Mouse (Mus musculus) liver, embryonic 14.5 days (tissue): ENCODE data around the gene Anks1. TPM values are rescaled to one million over a fixed set of nuclear protein-coding genes. Genes with fewer than 3 reads are reported as not detected.

Experiments used
- ATAC-seq: fragments of 200-750 bp; cut with Nextera tagmentation; 2 replicates; pipeline ENCODE4 v1.8.0; 2017; ENCODE audit warnings: moderate number of reproducible peaks, mild to moderate bottlenecking, moderate library complexity; ENCODE audit not compliant: insufficient read depth
- DNase-seq, 3 experiments: peaks; one replicate each; pipeline ENCODE4 v3.0.0-alpha.2; 2012 to 2013; ENCODE audit warnings: low read depth in 3 of 3, low spot score in 3 of 3
- H3K27ac ChIP-seq: fragments of 300-500 bp; sonication (generic); 2 replicates; pipeline ENCODE4 v1.5.1; 2014; ENCODE audit warnings: moderate library complexity, mild to moderate bottlenecking, control low read depth, inconsistent platforms
- H3K27me3 ChIP-seq: fragments of 300-500 bp; sonication (generic); 2 replicates; pipeline ENCODE4 v1.6.1; 2014; ENCODE audit warnings: mild to moderate bottlenecking, low read length, moderate library complexity; ENCODE audit not compliant: control insufficient read depth, insufficient read depth
- H3K36me3 ChIP-seq: fragments of 300-500 bp; sonication (generic); replicated peaks from 2 replicates; pipeline ENCODE4 v1.6.1; 2014; ENCODE audit warnings: low read depth; ENCODE audit not compliant: control insufficient read depth, insufficient read depth
- H3K4me1 ChIP-seq, 2 experiments: fragments of 200-500 bp in 1 of 2; fragments of 300-500 bp in 1 of 2; sonication (generic) in 1 of 2; replicated peaks; 2 replicates each; pipeline ENCODE4 v1.6.1; 2012 to 2014; ENCODE audit warnings: antibody characterized with exemption in 1 of 2, inconsistent platforms in 1 of 2, low read length in 1 of 2; ENCODE audit not compliant: control insufficient read depth in 2 of 2, insufficient read depth in 2 of 2
- H3K4me2 ChIP-seq: fragments of 300-500 bp; sonication (generic); 2 replicates; pipeline ENCODE4 v1.6.1; 2014; ENCODE audit warnings: low read depth, mild to moderate bottlenecking, control low read depth, moderate library complexity
- H3K4me3 ChIP-seq, 2 experiments: fragments of 200-500 bp in 1 of 2; fragments of 300-500 bp in 1 of 2; sonication (generic) in 1 of 2; 2 replicates each; pipeline ENCODE4 v1.5.1; 2012 to 2014; ENCODE audit warnings: low read depth in 2 of 2, low read length in 2 of 2, mild to moderate bottlenecking in 2 of 2, control low read depth in 1 of 2, inconsistent platforms in 1 of 2, moderate library complexity in 1 of 2; ENCODE audit not compliant: insufficient read depth in 1 of 2
- H3K9ac ChIP-seq: fragments of 300-500 bp; sonication (generic); replicated peaks from 2 replicates; pipeline ENCODE4 v1.6.1; 2014; ENCODE audit warnings: mild to moderate bottlenecking, control low read depth, moderate library complexity
- H3K9me3 ChIP-seq: fragments of 300-500 bp; sonication (generic); 2 replicates; pipeline ENCODE4 v1.6.1; 2016; ENCODE audit warnings: low read length, mixed read lengths; ENCODE audit not compliant: control insufficient read depth
- CTCF ChIP-seq: IDR thresholded peaks from 2 replicates; pipeline ENCODE4 v1.5.1; 2016; ENCODE audit warnings: antibody characterized with exemption, low read depth, control low read depth
- EP300 ChIP-seq: IDR thresholded peaks from 2 replicates; pipeline ENCODE4 v1.6.1; 2016; ENCODE audit warnings: antibody characterized with exemption, low read depth
- WGBS: fragments of 180-500 bp; shearing (Covaris S2); extraction: QIAGEN DNeasy Blood & Tissue Kit; methylation state at CpG from one replicate; pipeline ENCODE4 v1.1.7; 2014; ENCODE audit not compliant: insufficient replicate concordance; 5-methylcytosine and 5-hydroxymethylcytosine counted together
- polyA plus RNA-seq, 2 experiments: library from polyadenylated mRNA; depleted of rRNA in 1 of 2; stranded (reverse) in 1 of 2; unstranded in 1 of 2; fragments of >200 nt; fragmentation: Nextera tagmentation in 1 of 2; extraction: Ambion mirVana in 1 of 2; gene quantifications; 2 replicates each; pipeline versions ENCODE4 v1.2.1 to v1.2.3; 2012 to 2014

The Anks1 gene
- polyA plus RNA-seq, 2 experiments = 2.4 to 5.3 TPM

DNA sequence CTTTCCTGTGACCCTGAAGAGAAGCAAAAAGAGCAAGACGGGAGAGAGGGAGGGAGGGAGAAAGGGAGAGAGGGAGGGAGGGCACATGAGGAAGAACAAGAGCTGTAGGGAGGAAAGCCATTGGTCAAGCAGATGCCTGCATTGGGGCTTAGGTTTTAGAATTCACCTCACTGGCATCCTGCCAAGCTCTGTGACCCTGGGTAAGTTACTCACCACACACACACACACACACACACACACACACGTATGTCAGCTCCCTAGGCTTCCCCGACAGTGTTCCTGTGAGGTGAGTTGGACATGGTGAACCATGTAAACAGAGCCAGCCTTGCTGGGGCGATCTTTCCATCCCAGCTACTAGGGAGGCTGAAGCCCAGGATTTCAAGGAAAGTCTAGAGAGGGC, 55.5 kb downstream of the Anks1 start:
- no peak for DNase-seq
- ATAC-seq = no peak
- no peak overlapping the region for H3K4me2 ChIP-seq
- H3K9me3 ChIP-seq = no peaks in the 10 kb centered on the region
- no peak overlapping the region for H3K4me3 ChIP-seq
- no peak for TF ChIP-seq EP300
- no peak overlapping the region for H3K27ac ChIP-seq
- H3K9ac ChIP-seq = no peak overlapping the region
- H3K36me3 ChIP-seq = no peaks in the 10 kb centered on the region
- WGBS = 57% methylated on average over 4 of the region's 4 CpGs
- no peaks in the 10 kb centered on the region for H3K27me3 ChIP-seq
- no peaks in the 10 kb centered on the region for H3K4me1 ChIP-seq

DNA sequence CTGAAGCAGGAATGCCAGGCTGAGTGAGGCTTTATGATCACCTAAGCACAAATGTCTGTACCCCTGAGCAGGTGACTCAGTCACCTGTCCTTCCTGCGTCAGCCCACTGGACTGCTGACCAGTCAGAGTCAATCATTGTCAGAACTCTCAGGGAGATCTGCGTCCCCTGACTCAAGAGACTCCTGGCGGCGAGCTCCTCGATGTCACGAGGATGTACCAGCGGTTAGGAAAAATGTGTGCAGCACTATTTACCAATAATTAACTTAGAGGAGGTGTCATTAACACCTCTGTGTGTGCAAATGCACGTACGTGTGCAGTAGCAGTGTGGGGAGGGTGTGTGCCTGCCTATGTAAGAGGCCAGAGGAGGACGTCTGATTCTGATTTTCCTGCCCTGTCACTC, 56.2 kb downstream of the Anks1 start:
- DNase-seq (no peak), ATAC-seq (no peak)
- no peak overlapping the region for H3K27ac ChIP-seq
- H3K9ac ChIP-seq = no peak overlapping the region
- no peaks in the 10 kb centered on the region for H3K4me1 ChIP-seq
- TF ChIP-seq CTCF (no peak), EP300 (no peak)
- no peaks in the 10 kb centered on the region for H3K36me3 ChIP-seq
- no peak overlapping the region for H3K4me3 ChIP-seq
- no peaks in the 10 kb centered on the region for H3K27me3 ChIP-seq
- H3K4me2 ChIP-seq = no peak overlapping the region
- WGBS = 78% methylated on average over 10 of the region's 10 CpGs
- no peaks in the 10 kb centered on the region for H3K9me3 ChIP-seq

GRCm38 (mm10) chr17:27966056-27966455, 57.0 kb downstream of the Anks1 start:
- no peak overlapping the region for H3K27ac ChIP-seq
- H3K4me2 ChIP-seq = no peak overlapping the region
- H3K27me3 ChIP-seq = no peaks in the 10 kb centered on the region
- no peak for TF ChIP-seq CTCF
- TF ChIP-seq EP300 = no peak
- DNase-seq (no peak), ATAC-seq (no peak)
- no peaks in the 10 kb centered on the region for H3K4me1 ChIP-seq
- WGBS = 55% methylated on average over 4 of the region's 4 CpGs
- no peaks in the 10 kb centered on the region for H3K9me3 ChIP-seq
- H3K36me3 ChIP-seq = no peaks in the 10 kb centered on the region
- no peak overlapping the region for H3K9ac ChIP-seq
- no peak overlapping the region for H3K4me3 ChIP-seq

- DNase-seq (no peak), ATAC-seq (no peak)
- no peak overlapping the region for H3K9ac ChIP-seq
- no peak overlapping the region for H3K27ac ChIP-seq
- H3K27me3 ChIP-seq = no peaks in the 10 kb centered on the region
- H3K9me3 ChIP-seq = no peaks in the 10 kb centered on the region
- H3K4me3 ChIP-seq = no peak overlapping the region
- TF ChIP-seq CTCF = no peak
- TF ChIP-seq EP300 = no peak
- H3K36me3 ChIP-seq = no peaks in the 10 kb centered on the region
- H3K4me2 ChIP-seq = no peak overlapping the region
- H3K4me1 ChIP-seq = no peaks in the 10 kb centered on the region
- WGBS = 75% methylated on average over 11 of the region's 11 CpGs
These were observed 57.5 kb downstream of the Anks1 start for GRCm38 (mm10) chr17:27966508-27967021.

DNA sequence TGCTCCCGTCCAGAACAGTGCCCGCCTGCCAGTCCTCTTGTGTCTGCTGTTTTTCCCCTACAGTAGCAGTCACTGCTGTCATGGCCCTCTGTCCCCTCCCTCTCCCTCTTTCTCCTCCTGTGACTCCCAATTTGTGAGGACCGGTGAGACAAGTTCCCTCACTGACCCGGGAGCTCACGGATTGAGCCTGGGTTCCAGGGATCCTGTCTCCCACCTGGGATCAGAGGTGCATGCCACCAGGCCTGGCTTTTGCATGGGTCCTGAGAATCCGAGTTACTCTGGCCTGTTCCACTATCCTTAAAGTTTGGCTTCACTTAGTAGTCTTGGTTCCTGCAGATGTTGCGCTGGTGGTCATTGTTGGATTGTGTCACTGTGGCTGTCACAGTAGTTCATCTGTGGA, 58.4 kb downstream of the Anks1 start:
- 78% methylated on average over 7 of the region's 7 CpGs for WGBS
- ATAC-seq (no peak), DNase-seq (no peak)
- Histone ChIP-seq H3K4me2 (no peak overlapping the region), H3K4me1 (no peaks in the 10 kb centered on the region), H3K9me3 (no peaks in the 10 kb centered on the region), H3K4me3 (no peak overlapping the region), H3K27me3 (no peaks in the 10 kb centered on the region), H3K27ac (no peak overlapping the region), H3K36me3 (no peaks in the 10 kb centered on the region), H3K9ac (no peak overlapping the region)
- TF ChIP-seq CTCF (no peak), EP300 (no peak)
